13 mouse cellular contexts compared by ENCODE assay signal in genomic region chr14:115779382-115780177, GRCm38 (mm10).
DNase-seq lines count a peak whose midpoint lies in the region; ATAC-seq and TF ChIP-seq lines count a peak whose summit lies in the region.
"Had no signal": no experiment of that assay in that cellular context is flagged by ENCODE, and none has a peak within 500 bp of the region (broad histone marks: within the 10 kb centered on the region; RNA-seq: fewer than 3 reads in every experiment).

No protein-coding gene starts in this region.

- H3K4me3 ChIP-seq in kidney, postnatal 0 days (replicated peaks; ENCODE audit: low read depth, low read length) = no peak overlapping the region
- no peak overlapping the region for H3K4me3 ChIP-seq in forebrain, embryonic 13.5 days
- H3K4me3 ChIP-seq in hindbrain, postnatal 0 days (ENCODE audit: low read length) = no peak overlapping the region
- no peak overlapping the region for H3K4me3 ChIP-seq in liver, embryonic 12.5 days
- H3K4me3 ChIP-seq: limb, embryonic 12.5 days had no signal

- no peaks in the 10 kb centered on the region for H3K36me3 ChIP-seq in kidney, postnatal 0 days (ENCODE audit: insufficient read depth, low read length)
- no peaks in the 10 kb centered on the region for H3K36me3 ChIP-seq in forebrain, embryonic 13.5 days (ENCODE audit: poor library complexity, severe bottlenecking)
- H3K36me3 ChIP-seq in hindbrain, postnatal 0 days (ENCODE audit: insufficient read depth, low read length) = no peaks in the 10 kb centered on the region
- no peaks in the 10 kb centered on the region for H3K36me3 ChIP-seq in liver, embryonic 12.5 days
- H3K36me3 ChIP-seq: limb, embryonic 12.5 days had no signal

- DNase-seq in kidney, postnatal 0 days (ENCODE audit: low spot score) = peak; percentile 10
- DNase-seq in kidney, adult 18-20 months = no peak
- peak; percentile 36 for DNase-seq in hindbrain, postnatal 0 days (ENCODE audit: low spot score)
- DNase-seq in retina, postnatal 1 day = peak; percentile 91
- no peak for DNase-seq in lung, postnatal 36 days
- DNase-seq: gastrocnemius, postnatal 10 days; lung, adult 2 months; thymus, postnatal 4 days had no signal

- 57% methylated on average over 7 of the region's 7 CpGs for WGBS in kidney, postnatal 0 days
- WGBS in forebrain, embryonic 13.5 days = 13% methylated on average over 7 of the region's 7 CpGs
- 57% methylated on average over 7 of the region's 7 CpGs for WGBS in hindbrain, postnatal 0 days
- WGBS in liver, embryonic 12.5 days (ENCODE audit: insufficient replicate concordance) = 58% methylated on average over 7 of the region's 7 CpGs

- no peak overlapping the region for H3K4me2 ChIP-seq in kidney, postnatal 0 days (ENCODE audit: low read length)
- no peak overlapping the region; the same call in 1 of the 2 replicates for H3K4me2 ChIP-seq in forebrain, embryonic 13.5 days
- H3K4me2 ChIP-seq in hindbrain, postnatal 0 days (ENCODE audit: low read depth, low read length) = no peak overlapping the region
- H3K4me2 ChIP-seq in liver, embryonic 12.5 days = no peak overlapping the region
- H3K4me2 ChIP-seq: heart, embryonic 11.5 days; limb, embryonic 12.5 days had no signal

- no peak for ATAC-seq in kidney, postnatal 0 days (replicated peaks; ENCODE audit: low FRiP score, low read depth)
- peak; percentile 98 for ATAC-seq in forebrain, embryonic 13.5 days
- peak; percentile 27; the same call in 1 of the 2 replicates for ATAC-seq in hindbrain, postnatal 0 days
- no peak for ATAC-seq in liver, embryonic 12.5 days
- ATAC-seq: CD4-positive, CD25-positive, alpha-beta regulatory T cell, adult 4 months had no signal

- no peak overlapping the region for H3K9ac ChIP-seq in kidney, postnatal 0 days (ENCODE audit: low read depth, low read length)
- H3K9ac ChIP-seq in forebrain, embryonic 13.5 days = no peak overlapping the region
- no peak overlapping the region for H3K9ac ChIP-seq in hindbrain, postnatal 0 days (replicated peaks; ENCODE audit: low read length)
- H3K9ac ChIP-seq in liver, embryonic 12.5 days = no peak overlapping the region
- H3K9ac ChIP-seq: limb, embryonic 12.5 days had no signal

- no peak overlapping the region for H3K27ac ChIP-seq in kidney, postnatal 0 days
- peak overlapping the region; percentile 25; the same call in 1 of the 2 replicates for H3K27ac ChIP-seq in forebrain, embryonic 13.5 days
- no peak overlapping the region for H3K27ac ChIP-seq in hindbrain, postnatal 0 days
- H3K27ac ChIP-seq in liver, embryonic 12.5 days = no peak overlapping the region
- H3K27ac ChIP-seq: limb, embryonic 12.5 days had no signal

- H3K4me1 ChIP-seq in kidney, postnatal 0 days (replicated peaks; ENCODE audit: insufficient read depth, low read length) = no peaks in the 10 kb centered on the region
- H3K4me1 ChIP-seq in forebrain, embryonic 13.5 days = peaks cover 21% of the 10 kb centered on the region; the same call in 1 of the 2 replicates
- H3K4me1 ChIP-seq in hindbrain, postnatal 0 days (ENCODE audit: insufficient read depth, low read length) = no peaks in the 10 kb centered on the region
- H3K4me1 ChIP-seq in liver, embryonic 12.5 days = no peaks in the 10 kb centered on the region
- H3K4me1 ChIP-seq: limb, embryonic 12.5 days had no signal

- TF ChIP-seq CTCF in kidney, postnatal 0 days (IDR thresholded peaks at IDR 0.05; ENCODE audit: low read depth) = no peak
- no peak for TF ChIP-seq CTCF in hindbrain, postnatal 0 days (IDR thresholded peaks at IDR 0.05; ENCODE audit: low read depth)

- H3K9me3 ChIP-seq in kidney, postnatal 0 days (replicated peaks; ENCODE audit: low read length) = no peaks in the 10 kb centered on the region
- no peaks in the 10 kb centered on the region for H3K9me3 ChIP-seq in forebrain, embryonic 13.5 days (replicated peaks)
- H3K9me3 ChIP-seq in hindbrain, postnatal 0 days (ENCODE audit: low read length) = 0 out of 2 replicates have a peak, but pooled peaks cover 2% of the 10 kb centered on the region
- no peaks in the 10 kb centered on the region for H3K9me3 ChIP-seq in liver, embryonic 12.5 days (replicated peaks)

- no peaks in the 10 kb centered on the region for H3K27me3 ChIP-seq in kidney, postnatal 0 days (ENCODE audit: insufficient read depth, low read length)
- no peaks in the 10 kb centered on the region for H3K27me3 ChIP-seq in forebrain, embryonic 13.5 days
- no peaks in the 10 kb centered on the region for H3K27me3 ChIP-seq in hindbrain, postnatal 0 days (ENCODE audit: insufficient read depth, low read length)
- no peaks in the 10 kb centered on the region for H3K27me3 ChIP-seq in liver, embryonic 12.5 days (replicated peaks)
- H3K27me3 ChIP-seq: limb, embryonic 12.5 days had no signal

Comparison
In these comparisons a context has a peak if more than half of its experiments do, and no peak if none do; other contexts are left out.
1. DNase-seq: peak in kidney, postnatal 0 days (single experiment), hindbrain, postnatal 0 days (single experiment) and retina, postnatal 1 day (single experiment); none in kidney, adult 18-20 months (single experiment) and lung, postnatal 36 days (single experiment).
2. ATAC-seq: peak in forebrain, embryonic 13.5 days (single experiment) and hindbrain, postnatal 0 days (single experiment); none in kidney, postnatal 0 days (single experiment) and liver, embryonic 12.5 days (single experiment).